Mouse (Mus musculus): ENCODE data around the gene Zfp708. TPM values are rescaled to one million over a fixed set of nuclear protein-coding genes. Genes with fewer than 3 reads are reported as not detected.
"Not testable (repeated sequence)": the region's sequence is repeated elsewhere in the genome, so short reads cannot be mapped to it uniquely, and the experiment has no call there.

Zfp708 gene
- total RNA-seq (2022): under 1 TPM; 0.60 to 0.92 (median 0.80) TPM

GRCm38 (mm10) chr13:67097876-67098275, at the start of gene Zfp708:
Gene Zfp708, minus strand, starts transcription at chr13:67097976.
- no peak for DNase-seq (ENCODE audit: low spot score)

- DNase-seq (ENCODE audit: low spot score): peak; percentile 89
These were observed 30.4 kb upstream of the Zfp708 start for GRCm38 (mm10) chr13:67128038-67128721.

DNA sequence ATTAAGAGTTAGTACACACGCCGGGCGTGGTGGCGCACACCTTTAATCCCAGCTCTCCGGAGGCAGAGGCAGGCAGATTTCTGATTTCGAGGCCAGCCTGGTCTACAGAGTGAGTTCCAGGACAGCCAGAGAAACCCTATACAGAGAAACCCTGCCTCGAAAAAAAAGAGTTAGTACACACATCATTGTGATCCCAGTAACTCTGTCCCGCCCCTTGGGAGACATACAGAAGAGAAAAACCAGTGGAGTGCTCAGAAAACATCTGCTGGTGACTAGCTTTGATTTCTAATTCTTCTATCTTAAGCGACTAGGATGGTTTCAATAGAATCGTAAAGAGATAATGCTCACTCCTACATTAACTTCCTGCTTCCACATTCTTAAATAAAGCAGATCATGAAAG, 29.7 kb upstream of the Zfp708 start:
- DNase-seq (ENCODE audit: low spot score): not testable (repeated sequence)

DNA sequence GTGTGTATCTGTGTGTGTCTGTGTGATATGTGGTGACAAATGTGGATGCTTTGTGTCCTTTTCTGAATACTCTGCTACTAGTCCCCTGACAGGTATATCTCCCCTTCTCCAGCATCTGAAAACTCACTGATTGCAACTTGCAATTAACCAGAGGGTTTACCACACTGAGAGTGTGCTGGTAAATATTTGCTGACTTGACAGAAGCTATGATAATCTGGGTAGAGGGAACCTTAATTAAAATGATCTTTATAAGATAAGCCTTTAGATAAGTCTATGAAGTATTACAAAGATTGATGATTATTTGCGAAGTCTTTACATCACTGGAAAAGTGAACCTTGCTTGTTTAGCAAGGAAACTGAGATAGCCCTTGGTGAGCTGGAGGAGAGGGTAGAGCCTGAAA, 26.7 kb upstream of the Zfp708 start:
- no peak for DNase-seq (ENCODE audit: low spot score)

- DNase-seq (ENCODE audit: low spot score): not testable (repeated sequence)
These were observed 23.6 kb upstream of the Zfp708 start, which contains the start of gene Zfp759 for GRCm38 (mm10) chr13:67121360-67121759. Gene Zfp759, plus strand, starts transcription at chr13:67121660.

DNA sequence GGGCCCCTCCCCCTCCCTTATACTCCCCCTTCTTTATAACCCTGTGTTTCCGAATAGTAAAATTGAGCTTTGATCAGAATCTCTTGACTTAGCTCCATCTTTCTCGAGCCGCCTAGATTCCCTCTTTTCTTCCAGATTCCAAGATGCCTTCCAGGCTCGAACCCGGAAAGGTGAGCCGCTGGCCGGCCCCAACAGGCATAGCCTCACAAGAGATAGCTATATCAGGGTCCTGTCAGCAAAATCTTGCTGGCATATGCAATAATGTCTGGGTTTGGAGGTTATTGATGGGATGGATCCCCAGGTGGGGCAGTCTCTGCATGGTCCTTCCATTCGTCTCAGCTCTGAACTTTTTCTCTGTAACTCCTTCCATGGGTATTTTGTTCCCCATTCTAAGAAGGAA, 18.4 kb upstream of the Zfp708 start, which contains the start of gene Rslcan18:
Rslcan18 (minus strand) TSS at position 101 of the 400 bp plus-strand sequence.
- not testable (repeated sequence) for DNase-seq (ENCODE audit: low spot score)

GRCm38 (mm10) chr13:67113287-67113686, 15.5 kb upstream of the Zfp708 start:
- DNase-seq (ENCODE audit: low spot score): no peak

DNA sequence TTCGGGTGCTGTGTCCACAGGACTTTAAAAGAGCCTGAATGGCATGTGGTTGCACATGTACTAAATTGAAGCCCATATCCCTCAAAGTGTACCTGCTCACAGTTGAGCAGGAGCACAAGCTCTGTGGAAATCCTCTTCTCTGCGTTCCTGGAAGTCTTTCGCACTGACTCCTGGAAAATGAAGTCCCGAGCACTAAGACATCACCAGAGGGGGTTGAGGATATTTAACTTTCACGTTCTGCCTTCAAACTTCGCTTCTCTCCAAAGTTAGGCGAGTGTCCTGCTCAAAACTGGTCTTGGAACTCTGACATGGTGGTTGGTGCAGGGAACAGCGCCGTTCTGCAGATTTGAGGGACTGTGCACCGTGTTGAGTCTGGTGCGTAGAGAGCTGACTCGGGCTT, 14.3 kb upstream of the Zfp708 start:
- peak; percentile 20 for DNase-seq (ENCODE audit: low spot score)

- no peak for DNase-seq (ENCODE audit: low spot score)
These were observed 11.0 kb upstream of the Zfp708 start for GRCm38 (mm10) chr13:67108821-67109206.

- DNase-seq (ENCODE audit: low spot score): peak; percentile 98
These were observed 10.5 kb upstream of the Zfp708 start, which contains the start of gene Gm28557 for GRCm38 (mm10) chr13:67108194-67108820. Gene Gm28557, minus strand, starts transcription at chr13:67108604.

DNA sequence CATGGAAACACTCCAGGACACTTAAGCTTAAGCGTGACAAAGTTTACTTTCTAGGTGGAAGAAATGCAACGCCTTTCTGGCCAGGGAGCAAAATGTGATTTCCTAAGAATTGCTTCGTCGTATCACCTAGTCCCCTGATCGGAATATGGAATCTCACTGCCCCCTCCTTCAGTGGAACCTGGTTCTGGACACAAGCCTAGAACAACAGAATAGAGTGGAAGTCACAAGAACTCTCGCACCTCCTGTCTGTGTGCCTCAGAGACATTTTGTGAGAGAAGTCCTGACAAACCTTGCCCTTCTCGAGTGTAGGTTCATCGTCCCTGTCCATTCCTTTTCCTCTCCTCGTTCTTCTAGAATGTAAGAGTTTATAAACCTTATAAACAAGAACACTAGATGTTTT, 9.9 kb upstream of the Zfp708 start:
- no peak for DNase-seq (ENCODE audit: low spot score)

DNA sequence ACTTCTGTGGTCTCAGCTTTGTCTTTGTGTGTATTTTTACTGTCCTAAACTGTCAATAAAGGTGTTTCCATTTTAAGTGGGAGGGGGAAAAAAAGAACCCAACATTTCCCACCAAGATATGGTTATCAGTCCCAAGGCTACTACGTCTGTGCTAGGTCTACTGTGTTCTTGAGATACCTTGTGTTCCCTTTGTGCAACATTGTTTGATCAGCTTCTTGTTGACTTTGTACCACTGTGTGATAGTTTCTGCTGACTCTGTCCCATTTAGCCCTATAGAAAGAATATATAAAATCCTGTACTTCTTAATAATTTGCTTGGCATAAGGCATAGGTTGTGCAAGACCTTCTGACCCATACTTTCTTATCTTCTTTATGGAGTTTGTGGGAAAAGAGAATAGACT, 7.6 kb downstream of the Zfp708 start:
- DNase-seq (ENCODE audit: low spot score): no peak

DNA sequence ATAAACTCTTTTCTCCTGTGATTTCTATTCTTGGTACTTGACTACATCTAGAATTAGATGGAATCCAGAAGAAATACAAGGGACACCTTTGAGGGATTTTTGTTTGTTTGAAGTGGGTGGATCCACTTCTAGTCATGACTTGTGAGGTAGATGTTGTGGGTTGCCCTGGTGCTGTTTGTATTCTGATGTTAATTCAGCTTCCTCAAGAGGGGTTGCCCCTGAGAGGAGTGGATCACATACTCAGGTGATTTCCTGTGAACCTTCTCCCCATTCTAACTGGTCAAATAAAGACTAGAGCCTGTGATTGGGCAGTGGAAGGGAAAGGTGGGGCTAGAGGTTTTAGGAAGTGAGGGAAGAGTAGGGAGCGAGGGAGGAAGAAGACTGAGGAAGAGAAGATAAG, 15.8 kb downstream of the Zfp708 start:
- DNase-seq (ENCODE audit: low spot score): no peak

GRCm38 (mm10) chr13:67081142-67081713, 16.5 kb downstream of the Zfp708 start:
- DNase-seq (ENCODE audit: low spot score): peak; percentile 89

- no peak for DNase-seq (ENCODE audit: low spot score)
These were observed 20.5 kb downstream of the Zfp708 start for GRCm38 (mm10) chr13:67077244-67077643.

- DNase-seq (ENCODE audit: low spot score): no peak
These were observed 25.0 kb downstream of the Zfp708 start for GRCm38 (mm10) chr13:67072786-67073185.

DNA sequence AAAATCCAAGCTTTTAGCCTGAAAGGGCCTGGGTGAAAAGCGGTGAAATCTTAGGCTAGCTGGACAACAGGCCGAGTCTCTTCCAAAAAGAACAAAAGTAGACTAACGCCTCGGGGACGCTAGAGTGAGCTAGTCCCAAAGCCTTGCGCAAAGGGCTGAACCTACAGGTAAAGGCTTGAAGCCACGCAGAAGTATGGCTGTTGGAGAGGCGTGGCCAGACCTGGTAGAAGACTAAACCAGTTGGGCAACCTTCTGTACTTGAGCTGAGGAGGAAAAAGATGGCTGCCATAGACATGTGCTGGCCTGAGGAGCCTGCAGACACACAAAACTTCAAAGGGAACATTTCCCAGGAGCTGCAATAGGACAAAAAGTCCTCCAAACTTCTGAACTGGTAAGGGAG, 32.4 kb downstream of the Zfp708 start:
- no peak for DNase-seq (ENCODE audit: low spot score)

DNA sequence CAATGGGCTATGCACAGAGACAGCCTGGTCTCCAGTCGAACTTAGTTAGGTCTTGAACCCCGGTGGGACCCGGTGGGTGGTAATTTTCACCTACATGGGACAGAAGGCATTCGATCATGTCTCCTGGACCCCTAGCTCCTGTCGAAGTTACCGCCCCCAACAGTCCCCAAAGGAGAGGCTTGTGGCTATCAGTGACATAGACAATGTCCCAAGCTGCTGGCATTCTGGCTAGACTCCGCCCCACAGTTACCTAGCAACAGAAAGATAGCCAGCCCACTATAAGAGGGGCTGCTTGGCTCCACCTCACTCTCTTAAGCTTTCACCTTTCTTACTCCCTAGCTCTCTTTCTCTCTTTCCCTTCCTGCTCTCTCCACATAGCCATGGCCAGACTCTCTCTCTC, 35.3 kb downstream of the Zfp708 start:
- DNase-seq (ENCODE audit: low spot score): no peak

GRCm38 (mm10) chr13:67060786-67061358, 36.9 kb downstream of the Zfp708 start, which contains the start of gene Zfp712:
Gene Zfp712, minus strand, starts transcription at chr13:67061170.
- DNase-seq (ENCODE audit: low spot score): peak; percentile 95

DNA sequence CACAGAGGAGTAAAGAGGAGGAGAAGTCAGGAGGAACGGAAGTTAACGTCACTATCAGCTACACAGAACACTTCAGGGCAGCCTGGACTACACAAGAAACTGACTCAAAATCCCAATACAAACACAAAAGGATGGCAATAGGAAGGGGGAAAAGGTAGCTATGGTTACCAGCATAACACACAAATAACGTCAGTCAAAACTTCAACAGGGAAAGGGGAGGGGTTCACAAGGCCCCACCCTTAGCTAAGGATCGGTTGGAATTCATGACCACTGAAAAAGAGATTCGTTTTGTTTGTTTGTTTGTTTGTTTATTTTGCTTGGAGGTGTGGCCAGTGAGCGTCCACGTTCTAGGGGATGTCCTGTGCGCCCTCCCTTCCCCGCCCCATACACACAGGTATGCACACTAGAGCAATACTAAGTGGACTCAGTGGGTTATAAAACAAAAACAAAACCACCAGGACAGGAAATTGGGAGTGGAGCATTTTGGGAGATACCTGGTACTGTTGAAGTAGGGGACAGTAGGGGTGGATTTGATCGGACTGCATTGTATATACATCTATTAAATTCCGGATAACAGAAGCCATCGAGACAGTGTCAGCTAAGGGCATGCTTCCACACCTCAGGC, 37.5 kb downstream of the Zfp708 start:
- DNase-seq (ENCODE audit: low spot score): no peak

Measured in heart, adult 8-10 months (tissue).